Mouse (Mus musculus): ENCODE data around the gene Ascc3.

GRCm38 (mm10) chr10:50826829-50827228 is 234.4 kb downstream of the Ascc3 start:
- TF ChIP-seq CTCF (IDR thresholded peaks at IDR 0.05; ENCODE audit: insufficient read depth, low read depth, low read length), result no peak
- TF ChIP-seq POLR2A (IDR thresholded peaks at IDR 0.05; ENCODE audit: insufficient read depth, low read depth, low read length), result no peak
